Mouse (Mus musculus) kidney, adult 2 months (tissue): ENCODE measurements around the gene Grm1. TPM values are rescaled to one million over a fixed set of nuclear protein-coding genes. Genes with fewer than 3 reads are reported as not detected.

ENCODE experiments used
- DNase-seq: peaks from one replicate; pipeline ENCODE4 v3.0.0; 2021
- H3K27ac ChIP-seq: fragments of 200-500 bp; 2 replicates; pipeline ENCODE4 v1.5.1; 2012; ENCODE audit warnings: low read depth, low read length, control low read depth, inconsistent platforms; ENCODE audit not compliant: insufficient read depth
- H3K27me3 ChIP-seq: fragments of 200-500 bp; replicated peaks from 2 replicates; pipeline ENCODE4 v1.6.1; 2012; ENCODE audit warnings: mild to moderate bottlenecking, moderate library complexity, low read length, inconsistent platforms; ENCODE audit not compliant: control insufficient read depth, insufficient read depth
- H3K36me3 ChIP-seq: fragments of 200-500 bp; 2 replicates; pipeline ENCODE4 v1.6.1; 2012; ENCODE audit warnings: mild to moderate bottlenecking, moderate library complexity, low read length, inconsistent platforms; ENCODE audit not compliant: control insufficient read depth, insufficient read depth
- H3K4me1 ChIP-seq: fragments of 200-500 bp; 2 replicates; pipeline ENCODE4 v1.6.1; 2011; ENCODE audit warnings: low read length; ENCODE audit not compliant: control insufficient read depth, insufficient read depth
- H3K4me3 ChIP-seq: fragments of 200-500 bp; 2 replicates; pipeline ENCODE4 v1.5.1; 2011; ENCODE audit warnings: mild to moderate bottlenecking, low read depth, low read length, control low read depth; ENCODE audit not compliant: insufficient read depth
- CTCF ChIP-seq: fragments of 200-500 bp; conservative IDR thresholded peaks from 2 replicates; pipeline ENCODE4 v1.5.1; 2011; ENCODE audit warnings: low read depth, mild to moderate bottlenecking, control low read depth, low read length, moderate library complexity, mixed read lengths; ENCODE audit not compliant: insufficient read depth, insufficient read length
- POLR2A ChIP-seq: fragments of 200-500 bp; IDR thresholded peaks from one replicate; pipeline ENCODE4 v1.6.1; 2011; ENCODE audit warnings: low read depth, low read length, control low read depth
- WGBS: fragments of 180-500 bp; shearing (Covaris S2); methylation state at CpG from one replicate; pipeline ENCODE4 v1.1.7; 2018; 5-methylcytosine and 5-hydroxymethylcytosine counted together
- polyA plus RNA-seq: library from polyadenylated mRNA; depleted of rRNA; stranded (reverse); fragments of >200 nt; gene quantifications from 2 replicates; pipeline ENCODE4 v1.2.3, GENCODE M21; 2012

The Grm1 gene
- polyA plus RNA-seq, 1 experiment, result not detected

- Histone ChIP-seq H3K4me1 (no peaks in the 10 kb centered on the region), H3K36me3 (no peaks in the 10 kb centered on the region), H3K27me3 (no peaks in the 10 kb centered on the region), H3K4me3 (no peak overlapping the region), H3K27ac (no peak overlapping the region)
- DNase-seq, result no peak
- WGBS, result 75% methylated on average over 2 of the region's 2 CpGs
- no peak for TF ChIP-seq CTCF
- no peak for TF ChIP-seq POLR2A
Measured at GRCm38 (mm10) chr10:10760801-10761200, 321.4 kb downstream of the Grm1 start.

- H3K4me1 ChIP-seq, result no peaks in the 10 kb centered on the region
- WGBS, result 85% methylated on average over 1 of the region's 1 CpGs
- no peak for DNase-seq
- no peak for TF ChIP-seq CTCF
- no peak for TF ChIP-seq POLR2A
- no peak overlapping the region for H3K4me3 ChIP-seq
- no peaks in the 10 kb centered on the region for H3K27me3 ChIP-seq
- H3K27ac ChIP-seq, result no peak overlapping the region
- H3K36me3 ChIP-seq, result no peaks in the 10 kb centered on the region
Measured at GRCm38 (mm10) chr10:10751033-10751432, 331.1 kb downstream of the Grm1 start.

- H3K36me3 ChIP-seq, result no peaks in the 10 kb centered on the region
- no peak overlapping the region for H3K27ac ChIP-seq
- TF ChIP-seq POLR2A (no peak), CTCF (no peak)
- no peaks in the 10 kb centered on the region for H3K4me1 ChIP-seq
- WGBS, result 35% methylated on average over 1 of the region's 1 CpGs
- H3K4me3 ChIP-seq, result no peak overlapping the region
- no peak for DNase-seq
- H3K27me3 ChIP-seq, result no peaks in the 10 kb centered on the region
Measured at GRCm38 (mm10) chr10:10744097-10744496, 338.1 kb downstream of the Grm1 start.

GRCm38 (mm10) chr10:10742172-10742571 lies 340.0 kb downstream of the Grm1 start:
- H3K4me3 ChIP-seq, result no peak overlapping the region
- WGBS, result 86% methylated on average over 2 of the region's 2 CpGs
- H3K27ac ChIP-seq, result no peak overlapping the region
- H3K4me1 ChIP-seq, result no peaks in the 10 kb centered on the region
- H3K27me3 ChIP-seq, result no peaks in the 10 kb centered on the region
- no peak for TF ChIP-seq POLR2A
- TF ChIP-seq CTCF, result no peak
- no peak for DNase-seq
- no peaks in the 10 kb centered on the region for H3K36me3 ChIP-seq

GRCm38 (mm10) chr10:10741314-10741713 lies 340.8 kb downstream of the Grm1 start:
- Histone ChIP-seq H3K27me3 (no peaks in the 10 kb centered on the region), H3K36me3 (no peaks in the 10 kb centered on the region), H3K4me1 (no peaks in the 10 kb centered on the region), H3K27ac (no peak overlapping the region), H3K4me3 (no peak overlapping the region)
- WGBS, result 94% methylated on average over 5 of the region's 5 CpGs
- DNase-seq, result no peak
- TF ChIP-seq CTCF (no peak), POLR2A (no peak)

GRCm38 (mm10) chr10:10740729-10741128 lies 341.4 kb downstream of the Grm1 start:
- Histone ChIP-seq H3K36me3 (no peaks in the 10 kb centered on the region), H3K27me3 (no peaks in the 10 kb centered on the region), H3K4me3 (no peak overlapping the region), H3K4me1 (no peaks in the 10 kb centered on the region), H3K27ac (no peak overlapping the region)
- no peak for DNase-seq
- 76% methylated on average over 3 of the region's 3 CpGs for WGBS
- TF ChIP-seq CTCF, result no peak
- no peak for TF ChIP-seq POLR2A

- TF ChIP-seq CTCF (no peak), POLR2A (no peak)
- DNase-seq, result peak; percentile 1
- Histone ChIP-seq H3K36me3 (no peaks in the 10 kb centered on the region), H3K27me3 (no peaks in the 10 kb centered on the region), H3K4me3 (no peak overlapping the region), H3K27ac (no peak overlapping the region), H3K4me1 (no peaks in the 10 kb centered on the region)
- 51% methylated on average over 1 of the region's 1 CpGs for WGBS
Measured at GRCm38 (mm10) chr10:10737041-10737681, 345.0 kb downstream of the Grm1 start.
